Mouse (Mus musculus) layer of hippocampus, adult 11-12 months (tissue): ENCODE results near the gene Zmym4.

Source experiments
- DNase-seq: peaks from one replicate; pipeline ENCODE4 v3.0.0; 2022; ENCODE audit warnings: low spot score

Gene Zmym4

GRCm38 (mm10) chr4:126822891-126823882 lies 144.7 kb downstream of the Zmym4 start:
- DNase-seq, result no peak

GRCm38 (mm10) chr4:126814854-126815253 lies 153.1 kb downstream of the Zmym4 start:
- no peak for DNase-seq

DNA sequence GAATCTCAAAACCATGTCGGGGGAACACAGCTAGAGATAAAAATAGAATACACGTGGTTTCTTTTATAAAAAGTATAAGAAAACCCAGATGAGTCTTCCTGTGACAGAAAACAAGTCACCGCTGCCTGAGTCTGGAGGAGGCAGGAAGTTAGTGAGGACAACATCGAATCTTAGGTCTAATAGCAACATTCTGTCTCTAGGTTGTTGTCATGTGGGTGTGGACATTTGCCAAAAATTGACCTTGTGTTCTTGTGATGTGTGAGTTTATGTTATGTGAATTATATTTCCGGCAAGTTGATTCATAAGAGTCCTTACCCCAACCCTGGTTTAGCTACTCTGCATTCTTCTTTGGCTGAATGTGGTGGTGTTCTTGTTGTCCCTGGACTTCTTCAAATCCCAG lies 154.7 kb downstream of the Zmym4 start:
- no peak for DNase-seq
